Mouse (Mus musculus) stomach, postnatal 0 days (tissue): Measurements from ENCODE around the gene Opcml.

ENCODE experiments used
- CTCF ChIP-seq: IDR thresholded peaks from 2 replicates; pipeline ENCODE4 v1.5.1; 2016; ENCODE audit warnings: antibody characterized with exemption, low read depth, mild to moderate bottlenecking, moderate library complexity
- EP300 ChIP-seq: optimal IDR thresholded peaks from 2 replicates; pipeline ENCODE3; 2016; ENCODE audit warnings: antibody characterized with exemption

DNA sequence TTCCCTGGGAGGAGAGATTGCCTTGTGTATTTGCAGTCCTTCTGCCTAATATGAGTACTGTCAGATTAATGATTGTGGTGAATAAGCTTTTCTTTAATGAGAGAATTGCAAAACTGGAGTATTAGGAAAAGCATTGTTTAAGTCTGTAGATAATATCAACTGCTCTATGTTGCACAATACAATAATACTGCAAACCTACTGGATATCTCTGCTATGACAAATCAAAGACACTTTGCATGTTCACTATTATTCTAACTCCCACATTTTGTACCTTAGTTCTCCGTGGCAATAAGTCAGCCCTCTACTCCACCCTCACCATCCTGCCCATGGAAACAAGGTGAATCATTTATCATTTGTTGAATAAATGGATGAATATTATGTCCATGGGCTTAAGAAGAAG is 1092.0 kb downstream of the Opcml start:
- TF ChIP-seq CTCF (no peak), EP300 (no peak)
